Mouse (Mus musculus) kidney, adult 2 months (tissue): ENCODE results near the gene Olfr578. TPM values are rescaled to one million over a fixed set of nuclear protein-coding genes. Genes with fewer than 3 reads are reported as not detected.

Source experiments
- DNase-seq: peaks from one replicate; pipeline ENCODE4 v3.0.0; 2021
- H3K27ac ChIP-seq: fragments of 200-500 bp; 2 replicates; pipeline ENCODE4 v1.5.1; 2012; ENCODE audit warnings: low read depth, low read length, control low read depth, inconsistent platforms; ENCODE audit not compliant: insufficient read depth
- H3K27me3 ChIP-seq: fragments of 200-500 bp; replicated peaks from 2 replicates; pipeline ENCODE4 v1.6.1; 2012; ENCODE audit warnings: mild to moderate bottlenecking, moderate library complexity, low read length, inconsistent platforms; ENCODE audit not compliant: control insufficient read depth, insufficient read depth
- H3K36me3 ChIP-seq: fragments of 200-500 bp; 2 replicates; pipeline ENCODE4 v1.6.1; 2012; ENCODE audit warnings: mild to moderate bottlenecking, moderate library complexity, low read length, inconsistent platforms; ENCODE audit not compliant: control insufficient read depth, insufficient read depth
- H3K4me1 ChIP-seq: fragments of 200-500 bp; 2 replicates; pipeline ENCODE4 v1.6.1; 2011; ENCODE audit warnings: low read length; ENCODE audit not compliant: control insufficient read depth, insufficient read depth
- H3K4me3 ChIP-seq: fragments of 200-500 bp; 2 replicates; pipeline ENCODE4 v1.5.1; 2011; ENCODE audit warnings: mild to moderate bottlenecking, low read depth, low read length, control low read depth; ENCODE audit not compliant: insufficient read depth
- CTCF ChIP-seq: fragments of 200-500 bp; conservative IDR thresholded peaks from 2 replicates; pipeline ENCODE4 v1.5.1; 2011; ENCODE audit warnings: low read depth, mild to moderate bottlenecking, control low read depth, low read length, moderate library complexity, mixed read lengths; ENCODE audit not compliant: insufficient read depth, insufficient read length
- POLR2A ChIP-seq: fragments of 200-500 bp; IDR thresholded peaks from one replicate; pipeline ENCODE4 v1.6.1; 2011; ENCODE audit warnings: low read depth, low read length, control low read depth
- WGBS: fragments of 180-500 bp; shearing (Covaris S2); methylation state at CpG from one replicate; pipeline ENCODE4 v1.1.7; 2018; 5-methylcytosine and 5-hydroxymethylcytosine counted together
- polyA plus RNA-seq: library from polyadenylated mRNA; depleted of rRNA; stranded (reverse); fragments of >200 nt; gene quantifications from 2 replicates; pipeline ENCODE4 v1.2.3, GENCODE M21; 2012; rRNA removed

Gene Olfr578
- not detected in 2 replicates for polyA plus RNA-seq

GRCm38 (mm10) chr7:102989224-102989623, at the start of gene Olfr578:
TSS of gene Olfr578 (minus strand) at chr7:102989324.
- Histone ChIP-seq H3K27me3 (no peaks in the 10 kb centered on the region), H3K4me3 (no peak within 1 kb of the TSS), H3K4me1 (no peaks in the 10 kb centered on the region), H3K27ac (no peak within 1 kb of the TSS), H3K36me3 (no peaks in the 10 kb centered on the region)
- no peak for DNase-seq
- 70% methylated on average over 3 of the region's 3 CpGs for WGBS
- no peak for TF ChIP-seq CTCF
- no peak for TF ChIP-seq POLR2A

- Histone ChIP-seq H3K27ac (no peak within 1 kb of the TSS), H3K27me3 (no peaks in the 10 kb centered on the region), H3K4me1 (no peaks in the 10 kb centered on the region), H3K36me3 (no peaks in the 10 kb centered on the region), H3K4me3 (no peak within 1 kb of the TSS)
- TF ChIP-seq POLR2A (no peak), CTCF (no peak)
- DNase-seq, result no peak
These were observed 48.6 kb upstream of the Olfr578 start, which contains the start of gene Olfr582 for GRCm38 (mm10) chr7:103037724-103038123. TSS of gene Olfr582 (plus strand) at chr7:103038024.

- H3K4me1 ChIP-seq, result no peaks in the 10 kb centered on the region
- TF ChIP-seq CTCF (no peak), POLR2A (no peak)
- WGBS, result 78% methylated on average over 2 of the region's 2 CpGs
- no peak for DNase-seq
- no peaks in the 10 kb centered on the region for H3K36me3 ChIP-seq
- H3K4me3 ChIP-seq, result no peak within 1 kb of the TSS
- no peak within 1 kb of the TSS for H3K27ac ChIP-seq
- no peaks in the 10 kb centered on the region for H3K27me3 ChIP-seq
These were observed 13.3 kb downstream of the Olfr578 start, which contains the start of gene Olfr577 for GRCm38 (mm10) chr7:102975843-102976242. TSS of gene Olfr577 (minus strand) at chr7:102975943.

DNA sequence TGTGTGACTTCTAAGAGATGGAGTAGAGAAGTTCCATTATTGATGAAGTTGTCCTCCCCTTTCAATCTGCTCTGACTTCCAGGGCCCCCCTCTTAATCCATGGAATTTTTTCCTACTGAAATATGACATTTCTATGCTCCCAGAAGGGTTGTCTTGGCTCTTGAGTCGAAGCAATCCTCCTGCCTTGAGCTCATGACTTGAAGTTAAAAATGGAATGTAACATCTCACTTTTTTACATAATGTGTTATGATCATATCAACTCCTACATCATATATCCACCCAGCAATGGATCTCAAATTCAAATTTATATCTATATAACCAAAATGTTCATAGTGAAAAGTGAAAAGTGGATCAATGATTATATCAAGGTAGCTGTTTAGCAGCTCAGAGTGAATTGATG, 14.7 kb downstream of the Olfr578 start:
- no peaks in the 10 kb centered on the region for H3K27me3 ChIP-seq
- TF ChIP-seq CTCF (no peak), POLR2A (no peak)
- no peak overlapping the region for H3K27ac ChIP-seq
- no peak overlapping the region for H3K4me3 ChIP-seq
- no peaks in the 10 kb centered on the region for H3K36me3 ChIP-seq
- no peaks in the 10 kb centered on the region for H3K4me1 ChIP-seq
- no peak for DNase-seq
- 51% methylated on average over 1 of the region's 1 CpGs for whole genome bisulfite sequencing

GRCm38 (mm10) chr7:102962360-102962759, 26.8 kb downstream of the Olfr578 start, which contains the start of gene Olfr576:
TSS of gene Olfr576 (plus strand) at chr7:102962660.
- Histone ChIP-seq H3K4me3 (no peak within 1 kb of the TSS), H3K36me3 (no peaks in the 10 kb centered on the region)
- 43% methylated on average over 2 of the region's 2 CpGs for WGBS

DNA sequence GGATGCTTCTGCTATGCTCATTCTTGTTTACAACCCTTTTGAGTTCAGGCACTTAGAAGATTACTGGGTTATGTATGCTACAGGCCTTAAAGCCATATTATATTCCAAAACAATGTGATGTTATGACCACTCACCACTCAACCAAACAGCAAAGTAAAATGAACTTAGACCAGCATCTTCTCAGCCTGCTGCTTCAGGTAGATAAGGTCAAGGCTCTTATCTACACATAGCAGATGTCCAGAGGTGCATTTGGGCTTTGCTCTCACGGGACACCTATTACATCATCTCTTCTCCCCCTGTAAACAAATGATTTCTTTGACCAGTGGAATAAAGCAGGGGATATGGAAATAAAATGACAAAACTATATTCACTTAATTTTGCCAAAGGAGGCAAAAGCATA, 30.5 kb downstream of the Olfr578 start, which contains the start of gene Olfr575:
TSS of gene Olfr575 (minus strand) at position 183 of the 400 bp plus-strand sequence.
- no peaks in the 10 kb centered on the region for H3K36me3 ChIP-seq
- no peak for DNase-seq
- WGBS, result 50% methylated on average over 1 of the region's 1 CpGs
- TF ChIP-seq POLR2A (no peak), CTCF (no peak)
- no peak within 1 kb of the TSS for H3K4me3 ChIP-seq
- H3K27ac ChIP-seq, result no peak within 1 kb of the TSS
- H3K27me3 ChIP-seq, result no peaks in the 10 kb centered on the region
- H3K4me1 ChIP-seq, result no peaks in the 10 kb centered on the region

More at GRCm38 (mm10) chr7:102962360-102962759, 26.8 kb downstream of the Olfr578 start, which contains the start of gene Olfr576:
- Histone ChIP-seq H3K4me1 (no peaks in the 10 kb centered on the region), H3K27ac (no peak within 1 kb of the TSS), H3K27me3 (no peaks in the 10 kb centered on the region; the same call in 1 of the 2 replicates)
- TF ChIP-seq CTCF (no peak), POLR2A (no peak)
- no peak for DNase-seq

GRCm38 (mm10) chr7:102958137-102958536, 31.0 kb downstream of the Olfr578 start:
- Histone ChIP-seq H3K4me1 (no peaks in the 10 kb centered on the region), H3K4me3 (no peak overlapping the region), H3K27me3 (no peaks in the 10 kb centered on the region), H3K36me3 (no peaks in the 10 kb centered on the region), H3K27ac (no peak overlapping the region)
- 75% methylated on average over 3 of the region's 3 CpGs for WGBS
- DNase-seq, result no peak
- TF ChIP-seq POLR2A, result no peak
- no peak for TF ChIP-seq CTCF
